Mouse (Mus musculus) megakaryocyte, embryonic 14.5 days (primary cell): Measurements from ENCODE around the gene 2010111I01Rik. TPM values are rescaled to one million over a fixed set of nuclear protein-coding genes. Genes with fewer than 3 reads are reported as not detected.

ENCODE experiments used
- H3K27me3 ChIP-seq: replicated peaks from 2 replicates; pipeline ENCODE3; 2012; ENCODE audit warnings: inconsistent platforms
- H3K36me3 ChIP-seq: replicated peaks from 2 replicates; pipeline ENCODE3; 2012; ENCODE audit warnings: low read length, inconsistent platforms, mixed read lengths
- H3K4me1 ChIP-seq: 2 replicates; pipeline ENCODE4 v1.6.1; 2012; ENCODE audit warnings: inconsistent platforms
- H3K4me3 ChIP-seq: replicated peaks from 2 replicates; pipeline ENCODE3; 2012; ENCODE audit warnings: moderate library complexity, mild to moderate bottlenecking, inconsistent platforms
- H3K9me3 ChIP-seq: 2 replicates; pipeline ENCODE4 v1.6.1; 2012; ENCODE audit warnings: inconsistent platforms
- FLI1 ChIP-seq: IDR thresholded peaks from 2 replicates; pipeline ENCODE4 v1.6.1; 2012; ENCODE audit warnings: low read length, inconsistent platforms, mixed read lengths
- GATA1 ChIP-seq: IDR thresholded peaks from 3 replicates; pipeline ENCODE4 v1.6.1; 2012; ENCODE audit warnings: mixed read lengths, low read length, inconsistent platforms, borderline replicate concordance
- polyA plus RNA-seq: library from polyadenylated mRNA; stranded (reverse); fragments of >175 nt; gene quantifications from 2 replicates; pipeline ENCODE4 v1.2.3, GENCODE M21; 2012; ENCODE audit warnings: low replicate concordance; ENCODE audit not compliant: insufficient read depth

The 2010111I01Rik gene
- polyA plus RNA-seq, 1 experiment: 46.5 TPM

GRCm38 (mm10) chr13:63297003-63297402 is 332.3 kb downstream of the 2010111I01Rik start:
- Histone ChIP-seq H3K9me3 (no peaks in the 10 kb centered on the region), H3K36me3 (peaks cover 94% of the 10 kb centered on the region), H3K4me1 (peaks cover 22% of the 10 kb centered on the region), H3K4me3 (no peak overlapping the region), H3K27me3 (no peaks in the 10 kb centered on the region)
- no peak for TF ChIP-seq GATA1
- TF ChIP-seq FLI1: no peak

- Histone ChIP-seq H3K27me3 (no peaks in the 10 kb centered on the region), H3K36me3 (peaks cover 97% of the 10 kb centered on the region), H3K4me1 (peaks cover 26% of the 10 kb centered on the region), H3K4me3 (no peak overlapping the region), H3K9me3 (no peaks in the 10 kb centered on the region)
- TF ChIP-seq FLI1: no peak
- TF ChIP-seq GATA1: no peak
These were observed 333.2 kb downstream of the 2010111I01Rik start for GRCm38 (mm10) chr13:63297933-63298332.

GRCm38 (mm10) chr13:63298931-63299330 is 334.2 kb downstream of the 2010111I01Rik start:
- Histone ChIP-seq H3K9me3 (no peaks in the 10 kb centered on the region), H3K36me3 (peaks cover 100% of the 10 kb centered on the region), H3K4me3 (no peak overlapping the region), H3K4me1 (peaks cover 32% of the 10 kb centered on the region), H3K27me3 (no peaks in the 10 kb centered on the region)
- no peak for TF ChIP-seq GATA1
- no peak for TF ChIP-seq FLI1

- Histone ChIP-seq H3K27me3 (no peaks in the 10 kb centered on the region), H3K9me3 (no peaks in the 10 kb centered on the region), H3K36me3 (peaks cover 98% of the 10 kb centered on the region), H3K4me1 (peaks cover 37% of the 10 kb centered on the region), H3K4me3 (no peak overlapping the region)
- TF ChIP-seq FLI1 (no peak), GATA1 (no peak)
These were observed 336.2 kb downstream of the 2010111I01Rik start for GRCm38 (mm10) chr13:63300929-63301328.

- TF ChIP-seq FLI1: no peak
- TF ChIP-seq GATA1: no peak
- peaks cover 37% of the 10 kb centered on the region for H3K4me1 ChIP-seq
- H3K4me3 ChIP-seq: no peak overlapping the region
- no peaks in the 10 kb centered on the region for H3K27me3 ChIP-seq
- peaks cover 95% of the 10 kb centered on the region for H3K36me3 ChIP-seq
- H3K9me3 ChIP-seq: no peaks in the 10 kb centered on the region
These were observed 337.1 kb downstream of the 2010111I01Rik start for GRCm38 (mm10) chr13:63301764-63302209.

- TF ChIP-seq GATA1 (no peak), FLI1 (no peak)
- Histone ChIP-seq H3K4me3 (no peak overlapping the region), H3K27me3 (no peaks in the 10 kb centered on the region), H3K9me3 (no peaks in the 10 kb centered on the region), H3K36me3 (peaks cover 95% of the 10 kb centered on the region), H3K4me1 (peaks cover 37% of the 10 kb centered on the region)
These were observed 337.7 kb downstream of the 2010111I01Rik start for GRCm38 (mm10) chr13:63302381-63302780.

- Histone ChIP-seq H3K9me3 (no peaks in the 10 kb centered on the region), H3K4me3 (no peak overlapping the region), H3K36me3 (peaks cover 76% of the 10 kb centered on the region), H3K4me1 (peaks cover 37% of the 10 kb centered on the region), H3K27me3 (no peaks in the 10 kb centered on the region)
- TF ChIP-seq GATA1 (no peak), FLI1 (no peak)
These were observed 339.6 kb downstream of the 2010111I01Rik start for GRCm38 (mm10) chr13:63304124-63304792.

- no peaks in the 10 kb centered on the region for H3K27me3 ChIP-seq
- H3K36me3 ChIP-seq: peaks cover 71% of the 10 kb centered on the region
- H3K9me3 ChIP-seq: no peaks in the 10 kb centered on the region
- no peak for TF ChIP-seq GATA1
- TF ChIP-seq FLI1: no peak
- H3K4me1 ChIP-seq: peaks cover 37% of the 10 kb centered on the region
- no peak overlapping the region for H3K4me3 ChIP-seq
These were observed 340.1 kb downstream of the 2010111I01Rik start for GRCm38 (mm10) chr13:63304799-63305159.

- Histone ChIP-seq H3K9me3 (no peaks in the 10 kb centered on the region), H3K36me3 (peaks cover 65% of the 10 kb centered on the region), H3K27me3 (peaks cover 2% of the 10 kb centered on the region), H3K4me1 (peaks cover 37% of the 10 kb centered on the region), H3K4me3 (no peak overlapping the region)
- TF ChIP-seq FLI1 (no peak), GATA1 (no peak)
These were observed 340.7 kb downstream of the 2010111I01Rik start for GRCm38 (mm10) chr13:63305160-63306011.

GRCm38 (mm10) chr13:63306768-63307167 is 342.1 kb downstream of the 2010111I01Rik start:
- peaks cover 36% of the 10 kb centered on the region for H3K4me1 ChIP-seq
- no peak overlapping the region for H3K4me3 ChIP-seq
- peaks cover 58% of the 10 kb centered on the region for H3K36me3 ChIP-seq
- TF ChIP-seq GATA1 (no peak), FLI1 (no peak)
- H3K9me3 ChIP-seq: no peaks in the 10 kb centered on the region
- H3K27me3 ChIP-seq: peaks cover 2% of the 10 kb centered on the region
